Mouse (Mus musculus) cerebellum, adult 2 months (tissue): Measurements from ENCODE around the gene Wbp2. TPM values are rescaled to one million over a fixed set of nuclear protein-coding genes. Genes with fewer than 3 reads are reported as not detected.

ENCODE experiments used
- DNase-seq, 2 experiments: peaks; one replicate each; pipeline ENCODE4 v3.0.0; 2021
- H3K27ac ChIP-seq: fragments of 200-500 bp; 2 replicates; pipeline ENCODE4 v1.5.1; 2012; ENCODE audit warnings: low read length, control low read depth, inconsistent platforms; ENCODE audit not compliant: insufficient read depth
- H3K27me3 ChIP-seq: fragments of 200-500 bp; 2 replicates; pipeline ENCODE4 v1.6.1; 2012; ENCODE audit warnings: inconsistent platforms, mild to moderate bottlenecking, low read length, moderate library complexity; ENCODE audit not compliant: control insufficient read depth, insufficient read depth
- H3K4me1 ChIP-seq: fragments of 200-500 bp; 2 replicates; pipeline ENCODE4 v1.6.1; 2011; ENCODE audit warnings: low read length; ENCODE audit not compliant: control insufficient read depth, insufficient read depth
- H3K4me3 ChIP-seq: fragments of 200-500 bp; replicated peaks from 2 replicates; pipeline ENCODE3; 2011; ENCODE audit warnings: mild to moderate bottlenecking, low read depth, low read length, control low read depth; ENCODE audit not compliant: insufficient read depth
- CTCF ChIP-seq: fragments of 200-500 bp; IDR thresholded peaks from 2 replicates; pipeline ENCODE4 v1.5.1; 2011; ENCODE audit warnings: low read depth, mild to moderate bottlenecking, control low read depth, low read length, moderate library complexity, borderline replicate concordance; ENCODE audit not compliant: insufficient read depth
- POLR2A ChIP-seq: fragments of 200-500 bp; IDR thresholded peaks from 2 replicates; pipeline ENCODE4 v1.6.1; 2011; ENCODE audit warnings: low read length, control low read depth, borderline replicate concordance; ENCODE audit not compliant: insufficient read depth
- WGBS: fragments of 180-500 bp; shearing (Covaris S2); methylation state at CpG from one replicate; pipeline ENCODE4 v1.1.7; 2018; 5-methylcytosine and 5-hydroxymethylcytosine counted together
- polyA plus RNA-seq: library from polyadenylated mRNA; depleted of rRNA; stranded (reverse); fragments of >200 nt; gene quantifications from 2 replicates; pipeline ENCODE4 v1.2.3, GENCODE M21; 2012

Gene Wbp2
- polyA plus RNA-seq, 1 experiment, result 509 TPM

- Histone ChIP-seq H3K4me1 (peaks cover 17% of the 10 kb centered on the region), H3K27ac (no peak overlapping the region), H3K27me3 (peaks cover 6% of the 10 kb centered on the region), H3K4me3 (no peak overlapping the region)
- 20% methylated on average over 14 of the region's 14 CpGs for WGBS
- DNase-seq, result no peak
- TF ChIP-seq CTCF (no peak), POLR2A (no peak)
These were observed 20.4 kb upstream of the Wbp2 start for GRCm38 (mm10) chr11:116106963-116107776.

- WGBS, result 51% methylated on average over 32 of the region's 32 CpGs
- peaks cover 17% of the 10 kb centered on the region for H3K4me1 ChIP-seq
- no peak overlapping the region for H3K4me3 ChIP-seq
- DNase-seq, result no peak
- H3K27me3 ChIP-seq, result peaks cover 6% of the 10 kb centered on the region
- H3K27ac ChIP-seq, result no peak overlapping the region
- TF ChIP-seq CTCF (no peak), POLR2A (no peak)
These were observed 19.6 kb upstream of the Wbp2 start for GRCm38 (mm10) chr11:116106154-116106962.

DNA sequence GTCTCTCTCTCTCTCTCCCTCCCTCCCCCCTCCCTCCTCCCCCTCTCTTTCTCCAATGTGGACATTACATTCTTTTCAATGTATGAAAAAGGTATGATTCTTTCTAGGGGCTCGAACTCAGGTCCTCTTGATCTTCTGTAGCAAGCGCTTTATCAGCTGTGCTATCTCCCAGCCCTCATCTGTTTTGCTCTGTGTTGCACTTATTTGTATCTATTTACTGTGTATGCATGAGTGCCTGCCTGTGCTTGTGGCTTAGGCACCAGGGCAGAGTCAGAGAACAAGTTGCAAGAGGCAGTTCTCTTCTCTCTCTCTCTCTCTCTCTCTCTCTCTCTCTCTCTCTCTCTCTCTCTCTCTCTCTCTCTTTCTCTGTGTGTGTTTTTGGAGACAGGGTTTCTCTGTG is 18.3 kb upstream of the Wbp2 start:
- Histone ChIP-seq H3K4me1 (peaks cover 17% of the 10 kb centered on the region), H3K27ac (no peak overlapping the region), H3K27me3 (peaks cover 5% of the 10 kb centered on the region), H3K4me3 (no peak overlapping the region)
- 98% methylated on average over 2 of the region's 2 CpGs for WGBS
- no peak for DNase-seq
- TF ChIP-seq POLR2A, result no peak
- TF ChIP-seq CTCF, result no peak

DNA sequence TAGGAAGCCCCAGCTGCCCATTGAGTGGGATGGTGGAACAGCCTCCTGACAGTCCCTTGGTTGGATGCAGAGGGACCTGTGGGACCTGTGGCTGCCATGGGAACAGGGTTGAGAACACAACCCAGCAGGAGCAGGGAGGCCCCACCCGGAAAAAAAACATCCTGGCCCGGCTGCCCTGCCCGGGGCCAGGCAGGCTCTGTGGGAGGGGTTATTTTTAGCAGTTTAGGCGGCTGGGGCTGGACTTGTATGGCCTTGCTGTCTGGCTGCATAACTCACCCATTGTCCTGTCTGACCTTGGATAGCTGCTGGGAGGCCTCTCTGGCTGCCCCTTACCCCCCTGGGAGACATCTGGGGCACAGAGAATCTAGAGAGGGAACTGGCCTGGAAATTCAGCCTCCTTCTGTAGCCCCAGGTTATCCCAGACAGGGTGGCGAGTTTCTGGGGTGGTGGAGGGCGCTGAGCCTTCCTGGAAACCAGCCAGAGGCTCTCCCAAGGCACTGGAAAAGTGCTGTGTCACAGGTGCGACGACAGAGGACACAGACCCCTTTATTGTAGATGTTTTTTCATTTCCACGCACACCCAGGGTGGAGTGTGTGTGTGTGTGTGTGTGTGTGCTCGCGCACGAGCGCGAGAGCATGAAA is 17.3 kb upstream of the Wbp2 start:
- H3K4me3 ChIP-seq, result no peak overlapping the region
- H3K4me1 ChIP-seq, result peaks cover 14% of the 10 kb centered on the region
- TF ChIP-seq CTCF (no peak), POLR2A (no peak)
- H3K27me3 ChIP-seq, result peaks cover 2% of the 10 kb centered on the region
- H3K27ac ChIP-seq, result peak overlapping the region; percentile 11; the same call in 1 of the 2 replicates
- WGBS, result 58% methylated on average over 14 of the region's 14 CpGs
- DNase-seq, result no peak

DNA sequence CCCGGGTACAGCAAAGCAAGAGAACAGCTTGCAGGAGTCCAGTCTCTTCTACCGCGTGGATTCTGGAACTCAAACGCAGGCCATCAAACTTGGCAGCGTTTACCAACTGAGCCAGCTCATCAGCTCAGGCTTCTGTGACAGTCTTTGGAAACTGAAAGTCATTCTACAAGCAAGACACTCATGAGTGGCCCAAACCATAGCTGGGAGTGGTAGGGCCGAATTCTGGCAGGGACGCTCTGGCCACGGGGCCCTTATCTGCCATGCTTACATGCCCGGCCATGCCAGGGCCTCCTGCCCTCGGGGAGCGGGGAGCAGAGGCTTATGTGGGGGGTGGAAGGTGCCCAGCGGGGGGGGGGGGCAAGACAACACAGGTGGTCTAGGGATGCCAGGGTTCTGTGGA is 16.8 kb upstream of the Wbp2 start:
- no peak overlapping the region for H3K27ac ChIP-seq
- H3K4me3 ChIP-seq, result no peak overlapping the region
- H3K4me1 ChIP-seq, result peaks cover 11% of the 10 kb centered on the region; the same call in 1 of the 2 replicates
- no peak for DNase-seq
- TF ChIP-seq POLR2A, result no peak
- WGBS, result 62% methylated on average over 12 of the region's 12 CpGs
- H3K27me3 ChIP-seq, result peaks cover 2% of the 10 kb centered on the region; the same call in 1 of the 2 replicates

DNA sequence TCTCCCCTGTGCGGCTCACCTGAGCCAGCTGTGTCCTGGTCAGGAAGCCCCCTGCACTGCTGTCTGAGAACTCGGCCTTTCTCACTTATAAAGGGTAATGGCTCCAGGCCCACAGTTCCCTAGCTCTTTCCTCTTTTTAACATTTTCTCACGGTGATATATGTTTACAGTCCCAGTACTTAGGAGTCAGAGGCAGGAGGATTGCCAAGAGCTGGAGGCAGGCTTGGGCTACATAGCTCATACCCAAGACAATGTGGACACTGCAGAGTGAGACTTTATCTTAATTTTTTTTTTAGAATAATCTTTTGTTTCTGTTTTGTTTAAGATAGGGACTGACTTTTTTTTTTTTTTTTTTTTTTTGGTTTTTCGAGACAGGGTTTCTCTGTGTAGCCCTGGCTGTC is 15.7 kb upstream of the Wbp2 start:
- TF ChIP-seq POLR2A, result no peak
- no peak for TF ChIP-seq CTCF
- WGBS, result 63% methylated on average over 3 of the region's 4 CpGs
- Histone ChIP-seq H3K4me3 (no peak overlapping the region), H3K4me1 (0 out of 2 replicates have a peak, but pooled peaks cover 3% of the 10 kb centered on the region), H3K27ac (no peak overlapping the region), H3K27me3 (peaks cover 2% of the 10 kb centered on the region; the same call in 1 of the 2 replicates)
- no peak for DNase-seq

DNA sequence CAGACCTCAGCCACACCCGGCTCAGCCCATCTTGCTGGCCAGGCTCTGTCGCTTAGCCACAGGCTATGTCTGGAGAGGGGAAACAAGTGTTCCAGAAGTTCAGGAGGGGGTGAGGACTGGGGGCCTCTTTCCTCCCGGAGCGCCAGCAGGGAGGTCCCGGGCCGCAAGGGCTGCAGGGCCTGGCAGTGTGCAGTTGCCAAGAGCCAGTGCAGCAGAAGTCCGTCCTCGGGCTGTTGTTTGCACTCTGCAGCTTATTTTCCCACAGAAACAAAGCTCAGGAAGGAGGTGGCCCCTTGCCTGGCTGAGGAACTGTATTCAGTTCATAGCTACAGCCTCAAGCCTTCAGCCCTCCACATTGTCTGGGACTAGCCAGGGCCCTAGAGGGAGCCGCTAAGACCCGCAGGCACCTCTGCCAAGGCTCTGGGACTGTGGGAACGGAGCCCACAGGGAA is 15.2 kb upstream of the Wbp2 start:
- H3K4me1 ChIP-seq, result no peaks in the 10 kb centered on the region
- H3K27ac ChIP-seq, result peak overlapping the region; percentile 33; the same call in 1 of the 2 replicates
- H3K4me3 ChIP-seq, result no peak overlapping the region
- H3K27me3 ChIP-seq, result peaks cover under 1% of the 10 kb centered on the region; the same call in 1 of the 2 replicates
- TF ChIP-seq CTCF (no peak), POLR2A (no peak)
- WGBS, result 42% methylated on average over 11 of the region's 11 CpGs
- DNase-seq, result no peak
